Mouse (Mus musculus) mammary gland, adult 2 months (tissue): ENCODE measurements around the gene Olfr181. TPM values are rescaled to one million over a fixed set of nuclear protein-coding genes. Genes with fewer than 3 reads are reported as not detected.

ENCODE experiments used
- polyA plus RNA-seq: library from polyadenylated mRNA; depleted of rRNA; stranded (reverse); fragments of >200 nt; gene quantifications from 2 replicates; pipeline ENCODE4 v1.2.3, GENCODE M21; 2012; ENCODE audit warnings: low replicate concordance; rRNA removed

The Olfr181 gene
- polyA plus RNA-seq: not detected in 2 replicates

GRCm38 (mm10) chr16:58928655-58929054, at the start of gene Olfr181:
TSS of gene Olfr181 (minus strand) at chr16:58928755.

GRCm38 (mm10) chr16:58929292-58929691, 737 bp upstream of the Olfr181 start, which contains the start of gene Olfr180:
TSS of gene Olfr180 (minus strand) at chr16:58929392.

GRCm38 (mm10) chr16:58891963-58892362, 36.6 kb downstream of the Olfr181 start, which contains the start of gene Olfr178:
TSS of gene Olfr178 (minus strand) at chr16:58892063.

Other genes with a start within 250 kb of the Olfr181 start
- 0.18 and 0.22 TPM in 2 replicates for gene Gpr15, start 209.7 kb downstream of the Olfr181 start, polyA plus RNA-seq
- 38.2 and 65.5 TPM in 2 replicates for gene Cldnd1, start 200.8 kb downstream of the Olfr181 start, polyA plus RNA-seq
- gene Olfr172, start 165.6 kb downstream of the Olfr181 start, polyA plus RNA-seq: not detected in 2 replicates
- gene Olfr173, start 128.5 kb downstream of the Olfr181 start, polyA plus RNA-seq: not detected in 2 replicates
- gene Olfr175-ps1, start 102.0 kb downstream of the Olfr181 start, polyA plus RNA-seq: not detected in 2 replicates
- not detected in 2 replicates for gene Olfr177, start 54.0 kb downstream of the Olfr181 start, polyA plus RNA-seq
- not detected in 2 replicates for gene Olfr178, start 36.7 kb downstream of the Olfr181 start, polyA plus RNA-seq
- gene Olfr180, start 637 bp upstream of the Olfr181 start, polyA plus RNA-seq: not detected in 2 replicates
- gene Olfr183, start 66.6 kb upstream of the Olfr181 start, polyA plus RNA-seq: 0.06 TPM in 1 of 2 replicates, not detected in the other
- gene Olfr186, start 101.5 kb upstream of the Olfr181 start, polyA plus RNA-seq: not detected in 2 replicates
- not detected in 2 replicates for gene Olfr187, start 111.0 kb upstream of the Olfr181 start, polyA plus RNA-seq
- not detected in 2 replicates for gene Olfr190, start 149.2 kb upstream of the Olfr181 start, polyA plus RNA-seq
- not detected in 2 replicates for gene Olfr191, start 161.1 kb upstream of the Olfr181 start, polyA plus RNA-seq
- not detected in 2 replicates for gene Olfr193, start 183.1 kb upstream of the Olfr181 start, polyA plus RNA-seq
- not detected in 2 replicates for gene Olfr194, start 192.3 kb upstream of the Olfr181 start, polyA plus RNA-seq
- gene Olfr195, start 218.3 kb upstream of the Olfr181 start, polyA plus RNA-seq: not detected in 2 replicates
- not detected in 2 replicates for gene Olfr196, start 241.7 kb upstream of the Olfr181 start, polyA plus RNA-seq